8 mouse cellular contexts compared by ENCODE assay signal in genomic region chr10:43870752-43871151, GRCm38 (mm10). TPM values are rescaled to one million over a fixed set of nuclear protein-coding genes. Genes with fewer than 3 reads are reported as not detected.
DNase-seq lines count a peak whose midpoint lies in the region; ATAC-seq and TF ChIP-seq lines count a peak whose summit lies in the region.

No protein-coding gene starts in this region.

- 0 out of 2 replicates have a peak, but pooled peaks cover 2% of the 10 kb centered on the region for H3K9me3 ChIP-seq in liver, embryonic 12.5 days (replicated peaks)
- H3K9me3 ChIP-seq in midbrain, postnatal 0 days (ENCODE audit: low read length): no peaks in the 10 kb centered on the region

- no peak overlapping the region for H3K4me3 ChIP-seq in liver, embryonic 12.5 days
- no peak overlapping the region for H3K4me3 ChIP-seq in midbrain, postnatal 0 days (ENCODE audit: low read depth, low read length)

- no peak overlapping the region for H3K27ac ChIP-seq in liver, embryonic 12.5 days
- H3K27ac ChIP-seq in midbrain, postnatal 0 days (ENCODE audit: low read depth, low read length): no peak overlapping the region

- ATAC-seq in cerebellum, adult (ENCODE audit: insufficient number of reproducible peaks, low FRiP score, low TSS enrichment): no peak
- ATAC-seq in liver, embryonic 12.5 days: no peak
- ATAC-seq in midbrain, postnatal 0 days (ENCODE audit: low FRiP score): no peak

- H3K4me2 ChIP-seq in liver, embryonic 12.5 days: no peak overlapping the region
- no peak overlapping the region for H3K4me2 ChIP-seq in midbrain, postnatal 0 days (ENCODE audit: low read depth, low read length, poor library complexity, severe bottlenecking)

- peak; percentile 55 to 72 for DNase-seq in cerebellum, postnatal 14 days
- DNase-seq in liver: peak; percentile 51
- DNase-seq in adrenal gland, postnatal 14 days: peak; percentile 20
- DNase-seq in heart, postnatal 36 days: peak; percentile 15 to 58
- peak; percentile 21 for DNase-seq in midbrain, postnatal 0 days (ENCODE audit: low spot score)
- DNase-seq in adipocyte (ENCODE audit: low spot score): no peak

- no peaks in the 10 kb centered on the region for H3K27me3 ChIP-seq in liver, embryonic 12.5 days (replicated peaks)
- H3K27me3 ChIP-seq in midbrain, postnatal 0 days (ENCODE audit: insufficient read depth, low read length): no peaks in the 10 kb centered on the region

- no peaks in the 10 kb centered on the region for H3K4me1 ChIP-seq in liver, embryonic 12.5 days
- H3K4me1 ChIP-seq in midbrain, postnatal 0 days (ENCODE audit: insufficient read depth, low read length): no peaks in the 10 kb centered on the region

- WGBS in liver, embryonic 12.5 days (ENCODE audit: insufficient replicate concordance): 52% methylated on average over 10 of the region's 10 CpGs
- WGBS in midbrain, postnatal 0 days: 70% methylated on average over 10 of the region's 10 CpGs

- no peak overlapping the region for H3K9ac ChIP-seq in liver, embryonic 12.5 days
- no peak overlapping the region for H3K9ac ChIP-seq in midbrain, postnatal 0 days (replicated peaks; ENCODE audit: low read length, poor library complexity, severe bottlenecking)

- peak; percentile 82 for TF ChIP-seq CTCF in midbrain, postnatal 0 days (IDR thresholded peaks at IDR 0.05)

- intact Hi-C loops in heart, postnatal 36 days (cut with DNase I): loop anchor here (1.0 kb wide), 1 partner anchor 295 kb away; no protein-coding TSS in a partner anchor

- peaks cover 5% of the 10 kb centered on the region for H3K36me3 ChIP-seq in liver, embryonic 12.5 days
- H3K36me3 ChIP-seq in midbrain, postnatal 0 days (ENCODE audit: insufficient read depth, low read length): 0 out of 2 replicates have a peak, but pooled peaks cover 3% of the 10 kb centered on the region

RNA-seq across cellular contexts. Expression of gene Qrsl1, which starts 30.8 kb away (rescaled TPM):
- 12.0 and 12.7 TPM in 2 replicates for polyA plus RNA-seq in liver, embryonic 12.5 days (2016; fragmentation: Nextera tagmentation; extraction: Ambion mirVana)
- total RNA-seq in adrenal gland, postnatal 14 days (2021): 14.0 and 18.4 TPM in 2 replicates
- 10 to 100 TPM; 24.8 to 27.1 TPM for total RNA-seq in heart, postnatal 36 days (2021)
- 15.3 and 17.9 TPM in 2 replicates for total RNA-seq in midbrain, postnatal 0 days (2014; rRNA removed)
- polyA plus RNA-seq in midbrain, postnatal 0 days (2015; fragmentation: Nextera tagmentation; extraction: Ambion mirVana): 18.2 and 19.1 TPM in 2 replicates

RNA-seq across cellular contexts. Expression of gene Rtn4ip1, which starts 30.9 kb away (rescaled TPM):
- 18.4 and 18.5 TPM in 2 replicates for polyA plus RNA-seq in liver, embryonic 12.5 days (2016; fragmentation: Nextera tagmentation; extraction: Ambion mirVana)
- 27.2 and 31.6 TPM in 2 replicates for total RNA-seq in adrenal gland, postnatal 14 days (2021)
- total RNA-seq in heart, postnatal 36 days (2021): 10 to 100 TPM; 58.5 to 65.3 TPM
- 3.7 and 6.2 TPM in 2 replicates for total RNA-seq in midbrain, postnatal 0 days (2014; rRNA removed)
- 8.9 and 10.4 TPM in 2 replicates for polyA plus RNA-seq in midbrain, postnatal 0 days (2015; fragmentation: Nextera tagmentation; extraction: Ambion mirVana)
